Mouse (Mus musculus) layer of hippocampus, adult 6 months (tissue): ENCODE results near the gene Bod1. TPM values are rescaled to one million over a fixed set of nuclear protein-coding genes. Genes with fewer than 3 reads are reported as not detected.

ENCODE experiments used
- long read RNA-seq, 2 experiments: library from polyadenylated mRNA; unstranded; transcript quantifications; one replicate each; pipeline ENCODE4 v2.0.0; 2019 to 2020
- polyA plus RNA-seq: library from polyadenylated mRNA; unstranded; fragments of <200 nt; fragmentation: Nextera tagmentation; gene quantifications from 2 replicates; pipeline ENCODE4 v1.2.3, GENCODE M21; 2021

The Bod1 gene
- polyA plus RNA-seq: 18.4 and 24.7 TPM in 2 replicates
- long read RNA-seq, experiment 1, partial matches to known transcripts: 8 of 13 reads
- long read RNA-seq, experiment 1, other reads (novel, unspliced or antisense): 0 of 13 reads
- long read RNA-seq, experiment 2, transcript Bod1-201 (4 exons, 1,394 nt): major isoform, 9 of 10 reads
- long read RNA-seq, experiment 2, partial matches to known transcripts: 0 of 10 reads
- long read RNA-seq, experiment 2, other reads (novel, unspliced or antisense): 0 of 10 reads

GRCm38 (mm10) chr11:31671354-31672169 lies at the start of gene Bod1:
Bod1 (minus strand) TSS chr11:31671885.

Other genes with a start within 250 kb of the Bod1 start
- 7.6 and 9.4 TPM in 2 replicates for gene Cpeb4, start 200.3 kb upstream of the Bod1 start, polyA plus RNA-seq